Mouse (Mus musculus) cerebellum, adult 2 months (tissue): ENCODE measurements around the gene Fam92b.

Experiments used
- CTCF ChIP-seq: fragments of 200-500 bp; IDR thresholded peaks from 2 replicates; pipeline ENCODE4 v1.5.1; 2011; ENCODE audit warnings: low read depth, mild to moderate bottlenecking, control low read depth, low read length, moderate library complexity, borderline replicate concordance; ENCODE audit not compliant: insufficient read depth
- POLR2A ChIP-seq: fragments of 200-500 bp; IDR thresholded peaks from 2 replicates; pipeline ENCODE4 v1.6.1; 2011; ENCODE audit warnings: low read length, control low read depth, borderline replicate concordance; ENCODE audit not compliant: insufficient read depth

- TF ChIP-seq CTCF (no peak), POLR2A (no peak)
Observed at GRCm38 (mm10) chr8:120178124-120178514, 853 bp upstream of the Fam92b start.
